Mouse (Mus musculus) hematopoietic stem cell, adult 5-6 weeks (primary cell): ENCODE results near the gene Gm17268. TPM values are rescaled to one million over a fixed set of nuclear protein-coding genes. Genes with fewer than 3 reads are reported as not detected.

ENCODE experiments used
- ATAC-seq, 2 experiments: fragments of 125-278 bp in 1 of 2; replicated peaks in 1 of 2; 2 replicates each; pipeline ENCODE4 v1.8.0; 2016 to 2017; ENCODE audit warnings: inconsistent platforms in 2 of 2, mild to moderate bottlenecking in 2 of 2, moderate number of reproducible peaks in 2 of 2, low read depth in 1 of 2, moderate TSS enrichment in 1 of 2; ENCODE audit not compliant: low FRiP score in 2 of 2, poor library complexity in 2 of 2, severe bottlenecking in 2 of 2, insufficient read depth in 1 of 2, low TSS enrichment in 1 of 2
- total RNA-seq: library from RNA; stranded (forward); fragments of 172-1452, 232-1000 nt; gene quantifications from 2 replicates; pipeline ENCODE4 v1.2.3, GENCODE M21; 2017

Gm17268 gene
- total RNA-seq, 1 experiment from 2014 or later: not detected

GRCm38 (mm10) chr11:82035857-82036256, 2.5 kb downstream of the Gm17268 start:
- no peak for ATAC-seq

DNA sequence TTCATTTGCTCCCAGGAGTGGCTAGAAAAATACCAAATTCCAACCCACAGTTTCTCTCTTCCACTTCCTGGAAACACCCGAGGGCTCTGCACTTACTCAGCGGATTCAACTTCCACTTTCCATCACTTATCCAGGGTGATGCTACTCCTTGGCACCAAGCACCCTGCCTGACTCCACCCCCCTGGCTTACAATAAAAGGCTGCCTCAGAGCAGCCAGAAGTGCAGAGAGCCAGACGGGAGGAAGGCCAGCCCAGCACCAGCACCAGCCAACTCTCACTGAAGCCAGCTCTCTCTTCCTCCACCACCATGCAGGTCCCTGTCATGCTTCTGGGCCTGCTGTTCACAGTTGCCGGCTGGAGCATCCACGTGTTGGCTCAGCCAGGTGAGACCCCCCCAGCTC, 3.0 kb downstream of the Gm17268 start, which contains the start of gene Ccl2:
Ccl2 (plus strand) TSS at position 216 of the 400 bp plus-strand sequence.
- ATAC-seq: peak; percentile 92

- ATAC-seq: no peak
Measured at GRCm38 (mm10) chr11:82034446-82034845, 3.9 kb downstream of the Gm17268 start.

- ATAC-seq: no peak
Measured at GRCm38 (mm10) chr11:82032678-82033344, 5.6 kb downstream of the Gm17268 start.

DNA sequence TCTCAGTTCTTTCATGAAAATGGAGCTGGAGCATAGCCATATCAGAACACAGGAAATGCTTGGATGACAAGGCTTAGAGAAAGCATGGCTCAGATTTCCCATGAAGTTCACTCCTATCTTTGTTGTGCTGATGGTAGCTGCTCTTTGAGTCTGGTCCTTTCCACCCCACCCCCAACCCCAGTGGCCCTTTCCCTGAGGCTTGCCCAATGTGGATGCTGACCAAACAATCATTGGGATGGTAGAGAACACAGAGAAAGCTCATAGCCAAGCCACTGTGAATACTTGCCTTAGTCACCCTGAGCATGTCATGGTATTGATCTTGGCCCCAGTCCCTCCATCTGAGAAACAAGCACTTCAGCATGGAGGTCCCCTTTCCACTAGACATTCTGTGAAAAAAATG, 6.2 kb downstream of the Gm17268 start:
- no peak for ATAC-seq

DNA sequence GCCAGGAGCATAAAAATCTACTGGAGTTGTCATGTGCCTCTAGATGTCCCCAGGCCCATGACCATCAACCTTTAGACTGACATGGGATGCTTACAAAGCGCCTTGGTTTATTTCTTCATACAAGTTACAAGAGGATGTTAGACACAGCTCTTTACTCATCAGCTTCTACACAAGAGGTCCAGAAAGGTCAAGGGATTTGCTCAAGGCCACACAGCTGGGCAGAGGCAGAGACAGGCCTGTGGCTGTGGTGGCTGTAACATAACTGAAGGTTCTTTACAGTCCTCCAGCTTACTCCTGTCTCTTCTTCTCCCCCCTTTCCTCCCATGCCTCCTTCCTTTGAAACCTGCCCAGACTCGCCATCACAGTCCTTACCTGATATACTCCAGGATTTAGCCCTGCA, 8.2 kb downstream of the Gm17268 start:
- no peak for ATAC-seq

DNA sequence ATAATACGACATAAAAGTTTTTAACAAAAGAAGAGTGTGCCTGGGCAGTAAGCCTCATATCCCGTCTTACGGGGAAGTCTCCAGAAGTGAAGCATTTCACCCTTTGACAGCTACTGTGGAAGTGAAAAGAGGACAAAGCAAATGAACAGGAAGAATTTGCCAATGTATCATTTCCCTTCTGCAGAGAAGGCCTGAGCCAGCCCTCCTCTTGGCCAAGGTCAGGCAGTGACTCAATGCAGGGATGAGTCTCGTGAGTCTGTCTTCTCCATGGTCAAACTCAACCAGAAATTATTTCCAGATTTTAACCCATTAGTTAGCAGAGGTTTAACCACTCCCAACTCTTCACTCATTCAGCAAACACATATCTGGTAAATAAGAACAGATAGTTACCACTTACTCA, 14.6 kb downstream of the Gm17268 start:
- no peak for ATAC-seq

DNA sequence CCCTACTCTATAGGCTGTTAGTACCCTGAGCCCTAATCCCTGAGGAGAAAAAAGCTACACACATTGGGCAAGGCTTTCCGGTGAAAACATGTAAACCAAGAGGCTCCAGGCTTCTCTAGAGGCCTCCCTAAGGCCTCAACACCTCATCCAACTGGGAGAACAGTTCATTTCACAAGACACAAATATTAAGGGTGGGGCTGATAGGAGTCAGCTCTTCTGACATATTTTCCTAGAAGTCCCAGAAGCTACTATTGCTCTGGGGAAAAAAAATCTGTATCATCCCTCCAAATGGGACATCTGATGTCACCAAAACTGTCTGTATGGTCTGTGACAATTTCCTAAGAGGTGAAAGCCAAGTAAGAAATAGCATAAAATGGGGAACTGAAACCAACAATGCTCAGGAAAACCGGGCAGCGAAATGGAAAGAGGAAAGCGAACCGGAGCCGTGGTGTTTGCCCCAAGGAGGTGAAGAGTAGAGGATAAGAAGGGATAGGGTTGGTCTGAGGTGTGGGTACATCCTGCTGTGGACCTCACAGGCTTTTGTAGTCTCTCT, 15.8 kb downstream of the Gm17268 start:
- ATAC-seq: no peak

GRCm38 (mm10) chr11:82021406-82021805, 17.0 kb downstream of the Gm17268 start:
- peak; percentile 29 to 53; a peak in 3 of 4 replicates for ATAC-seq

GRCm38 (mm10) chr11:82019793-82020192, 18.6 kb downstream of the Gm17268 start:
- no peak for ATAC-seq

DNA sequence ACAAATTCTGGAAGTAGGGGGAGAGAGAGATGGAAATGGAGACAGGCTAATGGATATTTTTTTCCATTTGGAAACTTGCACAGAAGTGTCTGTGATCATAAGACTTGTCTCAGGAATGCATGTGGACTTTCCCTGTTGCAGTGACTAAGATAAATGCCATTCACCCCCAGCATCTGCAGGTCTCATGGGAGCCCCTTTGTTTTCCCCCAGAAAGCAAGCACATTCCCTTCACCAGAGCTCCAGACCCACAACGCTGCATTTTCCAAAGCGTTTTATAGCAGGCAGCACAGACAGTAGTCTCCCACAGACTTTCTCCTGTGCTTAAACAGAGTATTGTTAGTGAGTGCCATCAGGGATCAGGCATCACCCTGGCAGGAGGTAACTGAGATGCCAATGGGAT, 19.0 kb downstream of the Gm17268 start:
- ATAC-seq: no peak

DNA sequence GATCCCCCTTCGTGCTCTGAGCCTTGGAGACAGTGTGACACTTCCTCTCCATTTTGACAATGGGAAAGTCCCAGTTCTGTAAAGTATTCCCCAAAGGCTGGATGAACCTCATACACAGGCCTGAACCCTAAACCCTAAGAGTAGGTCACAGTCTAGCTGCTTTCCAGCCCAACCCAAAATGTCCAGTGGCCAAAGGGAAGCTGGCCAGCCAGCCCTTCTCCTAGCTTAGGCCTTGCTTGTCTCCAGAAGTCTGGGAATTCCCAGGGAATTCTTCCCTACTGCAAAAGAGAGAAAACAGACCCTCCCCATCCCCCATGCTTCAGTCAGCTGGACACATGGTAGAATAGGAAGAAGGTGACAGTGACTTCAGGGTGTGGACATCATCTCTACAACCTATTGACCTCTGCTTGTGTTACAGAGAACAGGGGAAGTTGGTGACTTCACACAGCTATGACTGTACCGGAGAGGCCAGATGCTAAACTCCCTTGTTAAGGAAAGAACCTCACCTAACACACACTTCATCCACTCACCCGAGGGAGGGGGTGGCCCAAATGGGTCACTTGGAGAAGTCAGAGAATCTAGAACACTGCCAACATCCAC, 22.1 kb downstream of the Gm17268 start:
- ATAC-seq: no peak

GRCm38 (mm10) chr11:82015066-82015465, 23.3 kb downstream of the Gm17268 start:
- ATAC-seq: peak in 1 of 2 experiments; percentile 29; a peak in 2 of 4 replicates

GRCm38 (mm10) chr11:82013756-82014155, 24.6 kb downstream of the Gm17268 start:
- ATAC-seq: no peak

GRCm38 (mm10) chr11:82011411-82012193, 26.8 kb downstream of the Gm17268 start:
- ATAC-seq: no peak

- ATAC-seq: no peak
Measured at GRCm38 (mm10) chr11:82010115-82010514, 28.2 kb downstream of the Gm17268 start.

GRCm38 (mm10) chr11:82006796-82007423, 31.5 kb downstream of the Gm17268 start:
- ATAC-seq: peak; percentile 54 to 61
